Mouse (Mus musculus) adrenal gland, postnatal 10 days (tissue): ENCODE results near the gene H2-T22. TPM values are rescaled to one million over a fixed set of nuclear protein-coding genes. Genes with fewer than 3 reads are reported as not detected.

ENCODE experiments used
- DNase-seq: peaks from one replicate; pipeline ENCODE4 v3.0.0; 2021; ENCODE audit warnings: mixed read lengths
- total RNA-seq, 2 experiments: library from RNA; stranded (reverse); gene quantifications; 2 replicates each; pipeline ENCODE4 v1.2.3; 2021

The H2-T22 gene
- total RNA-seq, 2 experiments from 2014 or later, result 23.5 to 25.4 TPM

DNA sequence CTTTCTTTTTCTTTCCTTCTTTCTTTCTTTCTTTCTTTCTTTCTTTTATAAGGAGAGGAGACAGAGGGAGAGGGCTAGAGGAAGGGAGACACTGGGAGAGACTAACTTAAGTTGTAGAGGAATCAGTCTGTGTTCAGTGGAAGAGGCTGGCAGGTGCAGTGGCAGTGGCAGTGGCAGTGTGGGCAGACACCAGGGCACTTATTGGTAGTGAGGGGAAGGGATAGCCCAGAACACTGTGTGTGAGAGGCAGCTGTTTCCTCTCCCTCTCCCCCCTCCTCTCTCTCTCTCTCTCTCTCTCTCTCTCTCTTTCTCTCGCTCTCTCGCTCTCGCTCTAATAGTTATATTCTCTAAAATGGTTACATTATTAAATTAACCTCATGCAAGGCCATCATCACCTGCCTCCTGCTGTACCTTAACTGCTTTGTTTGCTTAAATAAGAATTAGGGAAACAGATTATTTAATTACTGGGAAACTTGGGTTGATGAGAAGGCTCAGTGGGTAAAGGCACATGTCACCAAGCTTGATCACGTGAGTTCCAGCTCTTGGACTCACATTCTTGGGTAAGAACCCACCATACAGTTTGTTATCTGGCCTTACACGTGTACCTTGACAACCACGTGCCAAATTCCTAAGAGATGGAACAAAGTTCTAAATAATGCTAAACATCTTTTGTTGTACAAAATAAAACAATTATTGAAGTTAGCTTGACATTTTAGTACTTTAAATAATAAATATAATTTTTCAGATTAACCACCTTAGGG lies 43.8 kb downstream of the H2-T22 start:
- no peak for DNase-seq

- no peak for DNase-seq
These were observed 44.6 kb downstream of the H2-T22 start for GRCm38 (mm10) chr17:35997713-35998510.

- peak; percentile 98 for DNase-seq
These were observed 45.6 kb downstream of the H2-T22 start for GRCm38 (mm10) chr17:35996949-35997348.

DNA sequence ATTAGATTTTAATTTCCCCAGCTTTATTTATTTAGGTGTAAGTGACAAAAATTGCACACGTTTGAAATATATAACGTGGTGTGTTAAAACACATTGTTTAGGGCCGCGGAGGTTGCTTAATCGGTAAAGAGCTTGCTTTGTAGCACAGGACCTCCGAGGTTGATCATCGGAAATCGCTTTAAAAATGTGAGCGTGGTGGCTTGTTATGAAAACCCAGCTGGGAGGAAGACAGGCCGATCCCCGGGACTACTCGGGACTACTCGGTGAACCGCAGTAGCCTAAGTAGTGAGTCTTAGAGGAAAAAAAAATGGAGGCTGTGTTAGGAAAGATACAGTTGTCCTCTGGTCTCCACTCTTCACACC lies 47.7 kb downstream of the H2-T22 start:
- no peak for DNase-seq

GRCm38 (mm10) chr17:35994175-35994878 lies 48.2 kb downstream of the H2-T22 start:
- peak; percentile 87 for DNase-seq

- DNase-seq, result peak; percentile 87
These were observed 48.9 kb downstream of the H2-T22 start for GRCm38 (mm10) chr17:35993675-35994074.

DNA sequence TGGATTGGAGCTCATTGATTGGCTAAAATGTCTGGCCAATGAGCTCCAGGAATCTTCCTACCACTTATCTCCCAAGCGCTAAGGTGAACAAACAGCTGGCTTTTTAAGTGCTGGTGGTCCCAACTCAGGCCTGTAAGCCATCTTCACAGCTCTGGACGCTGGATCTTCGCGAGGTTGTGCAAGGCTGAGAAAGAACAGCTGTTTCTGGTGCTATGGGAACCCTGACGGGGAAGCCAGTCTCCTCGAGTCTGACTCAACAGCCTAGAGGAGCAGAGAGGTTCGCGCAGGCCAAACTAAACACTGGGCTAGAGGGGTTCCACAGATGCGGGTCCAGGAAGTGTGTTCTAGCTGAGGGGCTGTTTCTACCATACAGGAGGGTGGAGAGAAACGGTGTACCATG lies 50.8 kb downstream of the H2-T22 start:
- no peak for DNase-seq

Other genes with a start within 250 kb of the H2-T22 start
- 10 to 100 TPM in 1 of 2 experiments, 1 to 10 TPM in 1; 7.6 to 19.0 TPM for gene Ier3, start 221.1 kb downstream of the H2-T22 start, total RNA-seq
- gene Flot1, start 219.5 kb downstream of the H2-T22 start, total RNA-seq, result 10 to 100 TPM; 54.6 to 70.8 TPM
- gene Tubb5, start 204.4 kb downstream of the H2-T22 start, total RNA-seq, result 100 to 1,000 TPM; 351 to 404 TPM
- 10 to 100 TPM; 21.9 to 27.1 TPM for gene Mdc1, start 201.2 kb downstream of the H2-T22 start, total RNA-seq
- 10 to 100 TPM; 12.7 to 18.3 TPM for gene Nrm, start 181.4 kb downstream of the H2-T22 start, total RNA-seq
- 10 to 100 TPM; 35.4 to 35.6 TPM for gene Ppp1r18, start 177.2 kb downstream of the H2-T22 start, total RNA-seq
- gene Dhx16, start 162.9 kb downstream of the H2-T22 start, total RNA-seq, result 10 to 100 TPM; 36.8 to 38.0 TPM
- gene 2310061I04Rik, start 145.3 kb downstream of the H2-T22 start, total RNA-seq, result 10 to 100 TPM; 58.0 to 70.5 TPM
- 10 to 100 TPM; 15.9 to 28.7 TPM for gene Atat1, start 132.7 kb downstream of the H2-T22 start, total RNA-seq
- gene Mrps18b, start 126.4 kb downstream of the H2-T22 start, total RNA-seq, result 100 to 1,000 TPM; 101 to 104 TPM
- 10 to 100 TPM; 78.7 to 83.1 TPM for gene Ppp1r10, start 126.3 kb downstream of the H2-T22 start, total RNA-seq
- gene Abcf1, start 73.0 kb downstream of the H2-T22 start, total RNA-seq, result 10 to 100 TPM; 72.7 to 78.3 TPM
- 10 to 100 TPM; 41.5 to 42.9 TPM for gene Gnl1, start 62.9 kb downstream of the H2-T22 start, total RNA-seq
- 10 to 100 TPM; 16.7 to 28.8 TPM for gene Prr3, start 62.5 kb downstream of the H2-T22 start, total RNA-seq
- 1 to 10 TPM; 2.9 to 3.9 TPM for gene H2-T24, start 22.2 kb downstream of the H2-T22 start, total RNA-seq
- gene H2-T23, start 9.9 kb downstream of the H2-T22 start, total RNA-seq, result 10 to 100 TPM; 55.7 to 82.7 TPM
- gene Gm6034, start 214 bp upstream of the H2-T22 start, total RNA-seq, result not detected
- gene Gm11127, start 15.6 kb upstream of the H2-T22 start, total RNA-seq, result 1 to 10 TPM; 2.4 to 2.5 TPM
- not detected for gene Gm19684, start 78.9 kb upstream of the H2-T22 start, total RNA-seq
- gene Gm7030, start 86.7 kb upstream of the H2-T22 start, total RNA-seq, result not detected
- gene Gm8909, start 125.8 kb upstream of the H2-T22 start, total RNA-seq, result under 1 TPM in 1 of 2 experiments, not detected in 1; 0.33 TPM
- gene H2-T3, start 147.5 kb upstream of the H2-T22 start, total RNA-seq, result not detected
- 10 to 100 TPM; 38.3 to 48.1 TPM for gene Rpp21, start 215.3 kb upstream of the H2-T22 start, total RNA-seq
- 10 to 100 TPM; 13.8 to 17.8 TPM for gene Trim39, start 229.5 kb upstream of the H2-T22 start, total RNA-seq
- gene H2-M10.2, start 243.7 kb upstream of the H2-T22 start, total RNA-seq, result not detected